Mouse (Mus musculus) CH12.LX (cell line): Measurements from ENCODE around the gene Dntt. TPM values are rescaled to one million over a fixed set of nuclear protein-coding genes. Genes with fewer than 3 reads are reported as not detected.
A peak's percentile ranks its signal among the peaks of the same experiment; 100 is the strongest.

ENCODE experiments used
- DNase-seq: peaks from one replicate; pipeline ENCODE4 v3.0.0-alpha.2; 2013; ENCODE audit errors: extremely low read depth
- H3K27ac ChIP-seq: 2 replicates; pipeline ENCODE4 v1.5.1; 2012; ENCODE audit warnings: low read depth, mild to moderate bottlenecking, control low read depth, moderate library complexity; ENCODE audit not compliant: insufficient read depth
- H3K27me3 ChIP-seq: replicated peaks from 2 replicates; pipeline ENCODE3; 2012; ENCODE audit warnings: inconsistent platforms
- H3K36me3 ChIP-seq, 2 experiments: replicated peaks in 1 of 2; 2 replicates each; pipeline versions ENCODE3 to v1.6.1; 2012; ENCODE audit warnings: inconsistent platforms in 1 of 2, low read length in 1 of 2, mild to moderate bottlenecking in 1 of 2, mixed read lengths in 1 of 2, moderate library complexity in 1 of 2; ENCODE audit not compliant: control insufficient read depth in 1 of 2, insufficient read depth in 1 of 2
- H3K4me1 ChIP-seq, 2 experiments: 2 replicates each; pipeline ENCODE4 v1.6.1; 2012; ENCODE audit warnings: inconsistent platforms in 1 of 2, moderate library complexity in 1 of 2; ENCODE audit not compliant: insufficient read depth in 2 of 2, control insufficient read depth in 1 of 2
- H3K4me2 ChIP-seq: 2 replicates; pipeline ENCODE4 v1.6.1; 2012; ENCODE audit warnings: low read depth, mild to moderate bottlenecking, control low read depth; ENCODE audit not compliant: poor library complexity, insufficient read depth, severe bottlenecking
- H3K4me3 ChIP-seq, 3 experiments: fragments of 150-350 bp in 1 of 3; sonication (generic) in 1 of 3; replicated peaks in 1 of 3; 2 replicates each; pipeline versions ENCODE3 to v1.5.1; 2011 to 2012; ENCODE audit warnings: low read depth in 2 of 3, low read length in 2 of 3, mild to moderate bottlenecking in 2 of 3, moderate library complexity in 2 of 3, control low read depth in 1 of 3, improper control_type of control experiment in 1 of 3, inconsistent platforms in 1 of 3, mixed read lengths in 1 of 3; ENCODE audit not compliant: poor library complexity in 1 of 3
- H3K79me2 ChIP-seq: replicated peaks from 2 replicates; pipeline ENCODE4 v1.6.1; 2012; ENCODE audit warnings: mild to moderate bottlenecking, moderate library complexity; ENCODE audit not compliant: control insufficient read depth, poor library complexity, insufficient read depth, severe bottlenecking; ENCODE audit errors: extremely low read depth
- H3K9ac ChIP-seq: 2 replicates; pipeline ENCODE4 v1.6.1; 2012; ENCODE audit warnings: low read depth, mild to moderate bottlenecking, control low read depth, moderate library complexity; ENCODE audit not compliant: insufficient read depth
- H3K9me3 ChIP-seq: replicated peaks from 2 replicates; pipeline ENCODE3; 2012; ENCODE audit warnings: low read length, inconsistent platforms, mixed read lengths
- BHLHE40 ChIP-seq: IDR thresholded peaks from 2 replicates; pipeline ENCODE4 v1.6.1; 2011; ENCODE audit warnings: mild to moderate bottlenecking, low read depth, low read length, improper control_type of control experiment
- CHD1 ChIP-seq: IDR thresholded peaks from 2 replicates; pipeline ENCODE4 v1.6.1; 2012; ENCODE audit warnings: low read depth, low read length, improper control_type of control experiment, inconsistent platforms
- CHD2 ChIP-seq: IDR thresholded peaks from 2 replicates; pipeline ENCODE4 v1.6.1; 2011; ENCODE audit warnings: low read length, improper control_type of control experiment
- CTCF ChIP-seq, 2 experiments: IDR thresholded peaks in 1 of 2; conservative IDR thresholded peaks in 1 of 2; 2 replicates each; pipeline ENCODE4 v1.5.1; 2011 to 2012; ENCODE audit warnings: low read depth in 2 of 2, low read length in 2 of 2, improper control_type of control experiment in 1 of 2, inconsistent platforms in 1 of 2, mild to moderate bottlenecking in 1 of 2, moderate library complexity in 1 of 2
- E2F4 ChIP-seq: IDR thresholded peaks from 2 replicates; pipeline ENCODE4 v1.6.1; 2011; ENCODE audit warnings: low read depth, low read length, improper control_type of control experiment; ENCODE audit not compliant: insufficient replicate concordance
- ELF1 ChIP-seq: IDR thresholded peaks from 2 replicates; pipeline ENCODE4 v1.6.1; 2014; ENCODE audit warnings: low read depth, mild to moderate bottlenecking, inconsistent platforms, low read length, improper control_type of control experiment
- EP300 ChIP-seq: IDR thresholded peaks from 2 replicates; pipeline ENCODE4 v1.6.1; 2011; ENCODE audit warnings: low read length, improper control_type of control experiment
- ETS1 ChIP-seq: conservative IDR thresholded peaks from 2 replicates; pipeline ENCODE4 v1.6.1; 2012; ENCODE audit warnings: low read depth, mild to moderate bottlenecking, inconsistent platforms, low read length, improper control_type of control experiment, moderate library complexity
- GABPA ChIP-seq: IDR thresholded peaks from 2 replicates; pipeline ENCODE4 v1.6.1; 2012; ENCODE audit warnings: low read depth, low read length, improper control_type of control experiment, inconsistent platforms; ENCODE audit not compliant: insufficient replicate concordance
- HCFC1 ChIP-seq: IDR thresholded peaks from 2 replicates; pipeline ENCODE4 v1.6.1; 2012; ENCODE audit warnings: low read depth, mild to moderate bottlenecking, inconsistent platforms, low read length, improper control_type of control experiment
- IRF4 ChIP-seq: IDR thresholded peaks from 2 replicates; pipeline ENCODE4 v1.6.1; 2014; ENCODE audit warnings: low read depth, mild to moderate bottlenecking, inconsistent platforms, low read length, improper control_type of control experiment
- JUN ChIP-seq: IDR thresholded peaks from 2 replicates; pipeline ENCODE4 v1.6.1; 2011; ENCODE audit warnings: low read depth, mild to moderate bottlenecking, low read length, improper control_type of control experiment, moderate library complexity; ENCODE audit not compliant: insufficient read depth
- JUND ChIP-seq: conservative IDR thresholded peaks from 2 replicates; pipeline ENCODE4 v1.6.1; 2011; ENCODE audit warnings: low read depth, low read length, improper control_type of control experiment
- KAT2A ChIP-seq: IDR thresholded peaks from 2 replicates; pipeline ENCODE4 v1.6.1; 2012; ENCODE audit warnings: low read length, improper control_type of control experiment, inconsistent platforms; ENCODE audit not compliant: insufficient replicate concordance
- MAFK ChIP-seq: IDR thresholded peaks from 2 replicates; pipeline ENCODE4 v1.6.1; 2011; ENCODE audit warnings: low read length, improper control_type of control experiment; ENCODE audit not compliant: insufficient replicate concordance
- MAX ChIP-seq: IDR thresholded peaks from 2 replicates; pipeline ENCODE4 v1.6.1; 2011; ENCODE audit warnings: low read length, improper control_type of control experiment
- MAZ ChIP-seq: IDR thresholded peaks from 2 replicates; pipeline ENCODE4 v1.6.1; 2012; ENCODE audit warnings: low read depth, mild to moderate bottlenecking, inconsistent platforms, low read length, improper control_type of control experiment, moderate library complexity
- MEF2A ChIP-seq: IDR thresholded peaks from 2 replicates; pipeline ENCODE4 v1.6.1; 2014; ENCODE audit warnings: low read depth, mild to moderate bottlenecking, inconsistent platforms, low read length, improper control_type of control experiment, borderline replicate concordance
- MXI1 ChIP-seq: IDR thresholded peaks from 2 replicates; pipeline ENCODE4 v1.6.1; 2011; ENCODE audit warnings: mild to moderate bottlenecking, low read depth, low read length, improper control_type of control experiment
- MYC ChIP-seq: IDR thresholded peaks from 2 replicates; pipeline ENCODE4 v1.6.1; 2011; ENCODE audit warnings: low read depth, mild to moderate bottlenecking, improper control_type of control experiment, low read length
- NELFE ChIP-seq: IDR thresholded peaks from 2 replicates; pipeline ENCODE4 v1.6.1; 2011; ENCODE audit warnings: low read depth, low read length, improper control_type of control experiment
- NRF1 ChIP-seq: IDR thresholded peaks from 2 replicates; pipeline ENCODE4 v1.6.1; 2014; ENCODE audit warnings: low read depth, mild to moderate bottlenecking, inconsistent platforms, low read length, improper control_type of control experiment, moderate library complexity
- PAX5 ChIP-seq: IDR thresholded peaks from 2 replicates; pipeline ENCODE4 v1.6.1; 2012; ENCODE audit warnings: low read length, inconsistent platforms, mixed read lengths
- POLR2A ChIP-seq: IDR thresholded peaks from 2 replicates; pipeline ENCODE4 v1.6.1; 2011; ENCODE audit warnings: low read depth, mild to moderate bottlenecking, improper control_type of control experiment, low read length
- RAD21 ChIP-seq: IDR thresholded peaks from 2 replicates; pipeline ENCODE4 v1.6.1; 2011; ENCODE audit warnings: low read depth, mild to moderate bottlenecking, low read length, improper control_type of control experiment, moderate library complexity
- RCOR1 ChIP-seq: conservative IDR thresholded peaks from 2 replicates; pipeline ENCODE4 v1.6.1; 2012; ENCODE audit warnings: low read depth, mild to moderate bottlenecking, inconsistent platforms, low read length, improper control_type of control experiment
- SIN3A ChIP-seq: IDR thresholded peaks from 2 replicates; pipeline ENCODE4 v1.6.1; 2012; ENCODE audit warnings: low read length, improper control_type of control experiment, inconsistent platforms
- SMC3 ChIP-seq: IDR thresholded peaks from 2 replicates; pipeline ENCODE4 v1.6.1; 2011; ENCODE audit warnings: low read depth, low read length, improper control_type of control experiment
- TBP ChIP-seq: conservative IDR thresholded peaks from 2 replicates; pipeline ENCODE4 v1.6.1; 2011; ENCODE audit warnings: low read depth, low read length, improper control_type of control experiment
- TCF12 ChIP-seq: IDR thresholded peaks from 2 replicates; pipeline ENCODE4 v1.6.1; 2014; ENCODE audit warnings: low read depth, mild to moderate bottlenecking, inconsistent platforms, low read length, improper control_type of control experiment
- USF1 ChIP-seq: IDR thresholded peaks from 2 replicates; pipeline ENCODE4 v1.6.1; 2014; ENCODE audit warnings: low read depth, mild to moderate bottlenecking, inconsistent platforms, low read length, improper control_type of control experiment
- USF2 ChIP-seq: conservative IDR thresholded peaks from 2 replicates; pipeline ENCODE4 v1.6.1; 2011; ENCODE audit warnings: low read depth, low read length, improper control_type of control experiment
- ZKSCAN1 ChIP-seq: IDR thresholded peaks from 2 replicates; pipeline ENCODE4 v1.6.1; 2012; ENCODE audit warnings: low read depth, inconsistent platforms, low read length, improper control_type of control experiment, borderline replicate concordance
- ZMIZ1 ChIP-seq: IDR thresholded peaks from 2 replicates; pipeline ENCODE4 v1.6.1; 2012; ENCODE audit warnings: low read depth, mild to moderate bottlenecking, inconsistent platforms, low read length, improper control_type of control experiment
- ZNF384 ChIP-seq: IDR thresholded peaks from 2 replicates; pipeline ENCODE4 v1.6.1; 2012; ENCODE audit warnings: low read depth, low read length, improper control_type of control experiment, inconsistent platforms
- dilution Hi-C: fragments of 300-500 bp; cut with MboI; formaldehyde crosslinking; loops from 2 replicates; pipeline ENCODE4 v1.14.3; 2020; ENCODE audit warnings: low sequenced_read_pairs; ENCODE audit not compliant: extremely low pct_unique_long_range_greater_than_20kb, extremely low pct_ligation_motif_present
- in situ Hi-C: fragments of 300-500 bp; cut with MboI; formaldehyde crosslinking; loops from 3 replicates; pipeline ENCODE4 v1.14.3; 2019; ENCODE audit warnings: low sequenced_read_pairs, low pct_ligation_motif_present, low pct_unique_long_range_greater_than_20kb, mixed read lengths
- polyA plus RNA-seq: library from polyadenylated mRNA; unstranded; fragments of >175 nt; gene quantifications from 2 replicates; pipeline ENCODE4 v1.2.1, GENCODE M21; 2012; ENCODE audit warnings: low read depth; ENCODE audit not compliant: insufficient read length
- total RNA-seq, 2 experiments: library from RNA; depleted of rRNA; stranded (reverse); fragments of 300-350 nt in 1 of 2; fragments of >200 nt in 1 of 2; gene quantifications; 2 replicates each; pipeline ENCODE4 v1.2.3; 2012 to 2014

Gene Dntt
- total and polyA plus RNA-seq, 3 experiments: 0.13 TPM; not detected in 2

- H3K36me3 ChIP-seq: peaks cover 19 to 49% of the 10 kb centered on the region in 2 experiments
- H3K4me2 ChIP-seq: peak overlapping the region; percentile 98
- in situ Hi-C loops: no loop called here
- peaks cover 87% of the 10 kb centered on the region for H3K79me2 ChIP-seq
- DNase-seq: no peak
- H3K4me1 ChIP-seq: peaks cover 25 to 60% of the 10 kb centered on the region in 2 experiments
- H3K4me3 ChIP-seq: peak overlapping the region; percentile 66 to 93 (median 77)
- H3K9me3 ChIP-seq: no peaks in the 10 kb centered on the region
- peak overlapping the region; percentile 97 for H3K9ac ChIP-seq
- H3K27me3 ChIP-seq: no peaks in the 10 kb centered on the region
- peak overlapping the region; percentile 87 for H3K27ac ChIP-seq
- dilution Hi-C loops: no loop called here
- TF ChIP-seq MXI1 (peak; percentile 93), ZKSCAN1 (no peak), CTCF (conservative IDR thresholded peaks at IDR 0.05 in 1 of 2, IDR thresholded peaks at IDR 0.05 in 1 of 2; ENCODE audit: low read depth in 2 of 2, low read length in 2 of 2) (no peak), TBP (0 out of 2 replicates have a peak, but pooled peaks have one; percentile 29), EP300 (peak; percentile 67), BHLHE40 (peak; percentile 89), MAX (peak; percentile 92), MEF2A (no peak), MAZ (peak; percentile 50; the same call in 1 of the 2 replicates), SIN3A (peak; percentile 75), PAX5 (no peak), ETS1 (peak; percentile 50), JUN (no peak), ZMIZ1 (0 out of 2 replicates have a peak, but pooled peaks have one; percentile 2), ZNF384 (no peak), E2F4 (0 out of 2 replicates have a peak, but pooled peaks have one; percentile 52), RAD21 (no peak), MYC (peak; percentile 87), RCOR1 (peak; percentile 44; the same call in 1 of the 2 replicates), MAFK (no peak), NRF1 (no peak), HCFC1 (no peak), CHD1 (no peak), SMC3 (no peak), USF2 (no peak), GABPA (no peak), JUND (no peak), NELFE (no peak), IRF4 (peak; percentile 32), POLR2A (no peak; the same call in 1 of the 2 replicates), KAT2A (no peak), CHD2 (no peak), TCF12 (peak; percentile 59), ELF1 (no peak), USF1 (no peak)
Measured at GRCm38 (mm10) chr19:40989961-40990600, 39.0 kb upstream of the Dntt start.
